Mouse (Mus musculus) small intestine, adult 2 months (tissue): Measurements from ENCODE around the gene Spint2. TPM values are rescaled to one million over a fixed set of nuclear protein-coding genes. Genes with fewer than 3 reads are reported as not detected.

Experiments
- H3K27ac ChIP-seq: fragments of 200-500 bp; 2 replicates; pipeline ENCODE4 v1.5.1; 2012; ENCODE audit warnings: low read depth, low read length, control low read depth, inconsistent platforms; ENCODE audit not compliant: insufficient read depth
- H3K27me3 ChIP-seq: fragments of 200-500 bp; 2 replicates; pipeline ENCODE4 v1.6.1; 2012; ENCODE audit warnings: mild to moderate bottlenecking, moderate library complexity, low read length, inconsistent platforms; ENCODE audit not compliant: control insufficient read depth, insufficient read depth
- H3K36me3 ChIP-seq: fragments of 200-500 bp; 2 replicates; pipeline ENCODE4 v1.6.1; 2012; ENCODE audit warnings: mild to moderate bottlenecking, low read length, control low read depth, inconsistent platforms; ENCODE audit not compliant: control insufficient read depth, insufficient read depth
- H3K4me1 ChIP-seq: fragments of 200-500 bp; 2 replicates; pipeline ENCODE4 v1.6.1; 2012; ENCODE audit warnings: low read length, inconsistent platforms, mixed read lengths; ENCODE audit not compliant: control insufficient read depth, insufficient read depth, insufficient read length
- H3K4me3 ChIP-seq: fragments of 200-500 bp; 2 replicates; pipeline ENCODE4 v1.5.1; 2012; ENCODE audit warnings: low read depth, mild to moderate bottlenecking, control low read depth, inconsistent platforms, low read length, moderate library complexity
- CTCF ChIP-seq: fragments of 200-500 bp; IDR thresholded peaks from 2 replicates; pipeline ENCODE4 v1.5.1; 2012; ENCODE audit warnings: low read depth, mild to moderate bottlenecking, control low read depth, inconsistent platforms, low read length, moderate library complexity, mixed read lengths; ENCODE audit not compliant: insufficient replicate concordance, insufficient read length; ENCODE audit errors: extremely low read depth
- POLR2A ChIP-seq: fragments of 200-500 bp; IDR thresholded peaks from 2 replicates; pipeline ENCODE4 v1.6.1; 2012; ENCODE audit warnings: low read depth, mild to moderate bottlenecking, control low read depth, inconsistent platforms, low read length, moderate library complexity
- WGBS: fragments of 180-500 bp; shearing (Covaris S2); methylation state at CpG from one replicate; pipeline ENCODE4 v1.1.7; 2018; 5-methylcytosine and 5-hydroxymethylcytosine counted together
- polyA plus RNA-seq: library from polyadenylated mRNA; depleted of rRNA; stranded (reverse); fragments of >200 nt; gene quantifications from 2 replicates; pipeline ENCODE4 v1.2.3, GENCODE M21; 2012

Spint2 gene
- polyA plus RNA-seq, 1 experiment, result 1,754 TPM

DNA sequence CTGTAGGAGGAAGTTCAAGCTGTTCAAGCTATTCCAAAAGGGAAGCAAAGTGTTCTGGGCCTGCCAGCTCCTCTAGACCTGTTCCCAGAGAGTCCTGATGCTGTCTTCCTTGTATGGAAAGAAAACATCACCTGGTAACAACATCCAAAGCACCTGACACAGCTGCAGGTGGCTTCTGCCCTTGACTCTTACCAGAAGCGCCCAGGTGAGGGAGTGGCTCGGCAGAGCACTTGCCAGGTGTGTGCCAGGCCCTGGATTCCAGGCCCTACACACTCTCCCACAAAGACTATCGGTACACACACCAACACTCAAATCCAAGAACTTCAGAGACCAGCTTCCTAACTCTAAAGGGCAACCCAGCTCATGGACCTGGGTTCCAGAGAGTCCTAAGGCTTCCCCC lies 17.9 kb downstream of the Spint2 start:
- no peaks in the 10 kb centered on the region for H3K27me3 ChIP-seq
- H3K27ac ChIP-seq, result peak overlapping the region; percentile 72
- H3K4me1 ChIP-seq, result peaks cover 37% of the 10 kb centered on the region
- no peak for TF ChIP-seq CTCF
- TF ChIP-seq POLR2A, result no peak
- WGBS, result 23% methylated on average over 3 of the region's 3 CpGs
- no peak overlapping the region for H3K4me3 ChIP-seq
- peaks cover 37% of the 10 kb centered on the region for H3K36me3 ChIP-seq

DNA sequence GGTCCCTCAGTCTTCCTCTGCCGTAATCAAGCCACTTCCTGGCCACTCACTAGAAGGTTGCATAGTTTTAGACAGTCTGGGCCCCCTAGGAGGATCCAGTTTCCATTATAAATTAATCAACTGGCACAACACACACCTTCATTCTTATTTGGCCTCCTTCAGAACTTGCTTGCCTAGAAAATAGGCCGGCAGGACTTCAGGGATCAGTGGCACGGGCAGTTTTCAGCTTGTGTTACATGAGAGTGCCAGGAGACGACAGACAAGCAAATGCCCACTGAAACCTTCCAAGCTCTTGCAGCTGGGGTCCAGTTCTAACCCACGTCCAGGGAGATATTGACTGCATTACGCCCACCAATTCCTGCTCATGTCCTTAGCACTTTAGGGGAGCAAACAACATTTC lies 19.6 kb downstream of the Spint2 start:
- no peak for TF ChIP-seq POLR2A
- Histone ChIP-seq H3K27ac (peak overlapping the region; percentile 33; the same call in 1 of the 2 replicates), H3K4me3 (no peak overlapping the region), H3K27me3 (no peaks in the 10 kb centered on the region), H3K4me1 (peaks cover 48% of the 10 kb centered on the region), H3K36me3 (peaks cover 53% of the 10 kb centered on the region)
- WGBS, result 67% methylated on average over 6 of the region's 6 CpGs

DNA sequence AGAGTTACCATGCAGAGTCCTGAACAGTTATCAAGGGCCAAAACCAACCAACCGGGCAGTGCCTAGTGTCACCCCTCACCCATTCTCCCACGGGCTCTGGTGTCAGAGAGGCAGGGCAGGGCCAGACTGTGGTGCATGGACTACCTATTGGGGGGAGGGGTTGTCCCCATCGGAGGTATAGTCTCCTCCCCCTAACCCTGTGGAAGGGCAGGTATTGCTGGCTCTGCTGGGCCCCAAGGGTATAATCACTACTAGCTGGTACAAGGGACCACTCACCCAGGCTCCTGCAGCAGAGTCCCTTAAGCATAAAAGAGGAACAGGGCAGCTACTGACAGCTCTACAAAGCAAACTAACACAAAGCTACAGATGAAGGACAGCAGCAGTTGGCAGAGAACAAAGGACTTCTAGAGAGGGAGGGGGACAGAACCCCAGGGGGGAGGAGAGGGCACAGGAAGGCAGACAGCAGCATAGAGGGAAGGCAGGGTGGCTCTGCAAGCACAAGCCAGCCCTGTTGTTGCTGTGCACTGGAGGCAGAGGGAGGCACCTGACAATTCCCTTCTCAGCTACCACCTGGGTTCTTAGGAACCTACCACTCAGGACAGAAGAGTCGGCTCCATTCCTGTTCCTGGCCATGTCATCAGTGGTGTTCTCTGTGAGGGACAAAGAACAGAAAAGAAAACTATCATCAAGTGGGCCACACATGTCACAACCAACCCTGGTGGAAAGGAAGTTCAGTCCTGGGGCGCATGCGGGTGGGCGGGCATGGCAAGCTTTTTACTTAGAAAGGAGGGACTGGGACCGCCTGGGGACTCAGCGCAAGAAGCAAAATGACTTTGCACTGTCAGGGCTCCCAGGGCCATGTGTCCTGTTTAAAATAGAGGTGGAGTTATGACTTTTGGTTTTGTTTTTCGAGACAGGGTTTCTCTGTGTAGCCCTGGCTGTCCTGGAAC lies 21.7 kb downstream of the Spint2 start:
- H3K27me3 ChIP-seq, result no peaks in the 10 kb centered on the region
- H3K27ac ChIP-seq, result peak overlapping the region; percentile 28; the same call in 1 of the 2 replicates
- H3K4me1 ChIP-seq, result peaks cover 47% of the 10 kb centered on the region
- WGBS, result 70% methylated on average over 10 of the region's 10 CpGs
- peaks cover 65% of the 10 kb centered on the region for H3K36me3 ChIP-seq
- no peak for TF ChIP-seq POLR2A
- no peak for TF ChIP-seq CTCF
- no peak overlapping the region for H3K4me3 ChIP-seq

DNA sequence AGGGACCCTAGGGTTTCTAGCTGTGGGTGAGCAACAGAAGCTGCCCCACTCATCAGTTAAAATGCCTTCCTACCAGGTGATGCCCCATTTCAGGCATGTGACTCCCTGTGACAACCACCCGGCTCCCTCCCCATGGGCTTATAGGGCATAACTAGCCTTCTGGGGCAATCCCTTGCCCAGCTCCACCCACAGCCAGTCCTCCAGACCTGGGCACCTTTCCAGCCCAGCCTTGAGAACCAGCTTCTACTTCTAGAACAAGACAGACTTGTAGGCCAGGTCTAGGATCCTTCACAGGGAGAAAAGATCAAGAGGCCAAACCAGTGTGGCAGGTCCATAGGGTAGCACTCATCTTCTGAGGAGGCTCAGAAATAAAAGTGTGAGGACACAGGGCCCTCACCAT lies 24.3 kb downstream of the Spint2 start:
- H3K27ac ChIP-seq, result peak overlapping the region; percentile 48
- no peak for TF ChIP-seq CTCF
- TF ChIP-seq POLR2A, result no peak
- H3K4me3 ChIP-seq, result no peak overlapping the region
- peaks cover 61% of the 10 kb centered on the region for H3K36me3 ChIP-seq
- 23% methylated on average over 1 of the region's 1 CpGs for WGBS
- H3K27me3 ChIP-seq, result no peaks in the 10 kb centered on the region
- H3K4me1 ChIP-seq, result peaks cover 50% of the 10 kb centered on the region

DNA sequence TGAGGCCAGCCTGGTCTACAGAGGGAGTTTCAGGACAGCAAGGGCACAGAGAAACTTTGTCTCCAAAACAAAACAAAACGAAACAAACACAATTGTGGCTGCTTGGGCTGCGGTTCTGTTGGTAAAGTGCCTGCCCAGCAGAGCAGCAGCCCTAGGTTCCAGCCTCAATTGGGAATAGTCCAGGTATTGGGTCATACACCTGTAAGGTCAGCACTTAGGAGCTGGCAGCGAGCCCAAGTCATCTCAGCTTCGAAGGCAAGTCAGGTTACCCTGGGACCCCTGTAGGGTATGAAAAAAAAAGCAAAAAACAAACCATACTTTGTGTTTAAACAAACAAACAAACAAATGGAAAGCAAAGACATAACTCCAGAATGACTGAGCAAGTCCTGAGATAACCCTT lies 25.8 kb downstream of the Spint2 start:
- peaks cover 59% of the 10 kb centered on the region for H3K4me1 ChIP-seq
- H3K4me3 ChIP-seq, result no peak overlapping the region
- WGBS, result 30% methylated on average over 4 of the region's 4 CpGs
- H3K27ac ChIP-seq, result peak overlapping the region; percentile 34; the same call in 1 of the 2 replicates
- TF ChIP-seq CTCF (no peak), POLR2A (no peak)
- no peaks in the 10 kb centered on the region for H3K27me3 ChIP-seq
- peaks cover 55% of the 10 kb centered on the region for H3K36me3 ChIP-seq

DNA sequence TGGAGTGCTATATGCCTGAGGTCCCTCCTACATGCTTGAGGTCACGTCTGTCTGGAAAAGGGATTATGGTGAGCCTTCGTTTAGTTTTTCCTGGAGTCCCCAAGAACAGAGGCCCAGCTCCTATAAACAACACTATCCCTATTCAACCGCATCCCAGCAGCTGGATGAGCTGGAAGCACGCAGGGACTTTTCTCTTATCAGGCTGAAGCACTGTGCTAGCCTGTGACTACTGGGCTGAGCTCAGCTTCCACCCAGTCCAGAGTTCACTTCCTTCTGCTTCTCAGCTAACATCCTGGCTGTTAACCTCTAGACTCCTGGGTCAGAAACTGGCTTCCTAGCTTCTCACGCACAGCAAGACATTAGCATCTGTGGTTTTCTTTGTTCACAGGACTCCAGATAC lies 27.9 kb downstream of the Spint2 start:
- Histone ChIP-seq H3K27me3 (no peaks in the 10 kb centered on the region), H3K4me3 (peak overlapping the region; percentile 7; the same call in 1 of the 2 replicates), H3K27ac (peak overlapping the region; percentile 98), H3K36me3 (peaks cover 40% of the 10 kb centered on the region), H3K4me1 (peaks cover 68% of the 10 kb centered on the region)
- WGBS, result 15% methylated on average over 5 of the region's 5 CpGs
- TF ChIP-seq CTCF (no peak), POLR2A (peak; percentile 60; the same call in 1 of the 2 replicates)

DNA sequence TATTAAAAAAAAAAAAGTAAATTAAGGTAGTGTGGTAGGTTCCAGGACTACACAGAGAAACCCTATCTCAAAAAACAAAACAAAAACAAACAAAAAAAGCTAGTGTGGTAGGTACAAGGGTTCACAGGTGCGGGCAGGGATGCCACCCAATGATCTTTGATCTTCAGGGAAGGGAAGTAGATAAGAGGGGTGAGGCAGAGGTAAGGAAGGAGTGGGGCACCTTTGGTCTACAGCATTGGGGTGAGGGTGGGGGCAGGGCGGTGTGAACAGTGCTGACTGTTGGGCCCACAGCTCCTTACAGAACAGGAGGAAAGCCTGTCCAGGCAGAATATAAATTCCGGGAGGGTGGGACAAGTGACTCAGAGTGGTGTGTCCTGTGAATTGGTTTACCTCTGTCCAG lies 30.5 kb downstream of the Spint2 start:
- Histone ChIP-seq H3K36me3 (peaks cover 25% of the 10 kb centered on the region), H3K27me3 (no peaks in the 10 kb centered on the region), H3K27ac (peak overlapping the region; percentile 100), H3K4me1 (peaks cover 54% of the 10 kb centered on the region; the same call in 1 of the 2 replicates), H3K4me3 (no peak overlapping the region)
- WGBS, result 31% methylated on average over 3 of the region's 3 CpGs
- TF ChIP-seq POLR2A, result no peak; the same call in 1 of the 2 replicates
- no peak for TF ChIP-seq CTCF
